Mouse (Mus musculus) erythroblast, embryonic 14.5 days (primary cell): Measurements from ENCODE around the gene Rabl2.

Experiments used
- GATA1 ChIP-seq: IDR thresholded peaks from 2 replicates; pipeline ENCODE4 v1.6.1; 2012; ENCODE audit warnings: low read length, inconsistent platforms, mixed read lengths
- TAL1 ChIP-seq: IDR thresholded peaks from 3 replicates; pipeline ENCODE4 v1.6.1; 2012; ENCODE audit warnings: low read length, inconsistent platforms, mixed read lengths

- TF ChIP-seq GATA1, result no peak
- TF ChIP-seq TAL1, result no peak
These were observed 36.1 kb downstream of the Rabl2 start for GRCm38 (mm10) chr15:89555591-89555990.
